Mouse (Mus musculus) lung, postnatal 0 days (tissue): Measurements from ENCODE around the gene Lefty1. TPM values are rescaled to one million over a fixed set of nuclear protein-coding genes. Genes with fewer than 3 reads are reported as not detected.

Experiments
- ATAC-seq: fragments of 200-750 bp; cut with Nextera tagmentation; 2 replicates; pipeline ENCODE4 v1.8.0; 2017; ENCODE audit warnings: moderate library complexity
- DNase-seq: peaks from one replicate; pipeline ENCODE4 v3.0.0-alpha.2; 2016; ENCODE audit warnings: low spot score
- H3K27ac ChIP-seq: fragments of 300-500 bp; sonication (generic); 2 replicates; pipeline ENCODE4 v1.5.1; 2014; ENCODE audit warnings: antibody characterized with exemption, mild to moderate bottlenecking, low read length, mixed read lengths
- H3K27me3 ChIP-seq: fragments of 300-500 bp; sonication (generic); replicated peaks from 2 replicates; pipeline ENCODE4 v1.6.1; 2014; ENCODE audit warnings: low read length, mixed read lengths; ENCODE audit not compliant: insufficient read depth
- H3K36me3 ChIP-seq: fragments of 300-500 bp; sonication (generic); 2 replicates; pipeline ENCODE4 v1.6.1; 2014; ENCODE audit warnings: low read length, mixed read lengths; ENCODE audit not compliant: insufficient read depth
- H3K4me1 ChIP-seq: fragments of 300-500 bp; sonication (generic); 2 replicates; pipeline ENCODE4 v1.6.1; 2014; ENCODE audit warnings: antibody characterized with exemption, low read depth, low read length, mixed read lengths; ENCODE audit not compliant: insufficient read depth
- H3K4me2 ChIP-seq: fragments of 300-500 bp; sonication (generic); replicated peaks from 2 replicates; pipeline ENCODE4 v1.6.1; 2014; ENCODE audit warnings: low read depth, mild to moderate bottlenecking, low read length, moderate library complexity, mixed read lengths
- H3K4me3 ChIP-seq: fragments of 300-500 bp; sonication (generic); 2 replicates; pipeline ENCODE4 v1.5.1; 2014; ENCODE audit warnings: low read depth, low read length
- H3K9ac ChIP-seq: fragments of 300-500 bp; sonication (generic); replicated peaks from 2 replicates; pipeline ENCODE4 v1.6.1; 2014; ENCODE audit warnings: low read depth, mild to moderate bottlenecking
- H3K9me3 ChIP-seq: fragments of 300-500 bp; sonication (generic); 2 replicates; pipeline ENCODE4 v1.6.1; 2016; ENCODE audit warnings: low read length, mixed read lengths
- CTCF ChIP-seq: IDR thresholded peaks from 2 replicates; pipeline ENCODE4 v1.5.1; 2016; ENCODE audit warnings: antibody characterized with exemption, mild to moderate bottlenecking
- EP300 ChIP-seq: IDR thresholded peaks from 2 replicates; pipeline ENCODE4 v1.6.1; 2016; ENCODE audit warnings: antibody characterized with exemption, mild to moderate bottlenecking, control low read depth
- WGBS: fragments of 180-500 bp; shearing (Covaris S2); extraction: QIAGEN DNeasy Blood & Tissue Kit; methylation state at CpG from one replicate; pipeline ENCODE4 v1.1.7; 2014; 5-methylcytosine and 5-hydroxymethylcytosine counted together
- polyA plus RNA-seq: library from polyadenylated mRNA; unstranded; fragments of >200 nt; fragmentation: Nextera tagmentation; extraction: Ambion mirVana; gene quantifications from 2 replicates; pipeline ENCODE4 v1.2.1, GENCODE M21; 2015

The Lefty1 gene
- polyA plus RNA-seq, 1 experiment from 2014 or later = 1.1 TPM

DNA sequence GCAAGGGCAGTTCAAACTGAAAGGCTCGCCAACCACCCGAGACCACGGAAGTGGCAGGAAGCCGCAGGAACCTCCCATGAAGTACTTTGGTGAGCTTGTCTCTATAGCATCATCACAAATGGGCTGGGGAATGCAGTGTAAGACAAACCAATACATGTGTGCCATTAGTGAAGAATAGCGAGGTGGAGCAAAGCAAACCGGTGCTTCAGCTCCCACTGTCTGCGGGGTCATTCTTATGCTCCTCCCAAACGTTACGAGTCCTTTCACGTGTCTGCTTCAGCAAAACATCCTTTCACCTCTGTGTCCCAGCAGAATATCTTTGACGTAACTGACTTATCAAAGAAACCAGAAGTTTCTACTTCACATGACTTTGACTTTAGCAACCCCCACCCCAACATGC is 18.4 kb upstream of the Lefty1 start:
- no peak for ATAC-seq

DNA sequence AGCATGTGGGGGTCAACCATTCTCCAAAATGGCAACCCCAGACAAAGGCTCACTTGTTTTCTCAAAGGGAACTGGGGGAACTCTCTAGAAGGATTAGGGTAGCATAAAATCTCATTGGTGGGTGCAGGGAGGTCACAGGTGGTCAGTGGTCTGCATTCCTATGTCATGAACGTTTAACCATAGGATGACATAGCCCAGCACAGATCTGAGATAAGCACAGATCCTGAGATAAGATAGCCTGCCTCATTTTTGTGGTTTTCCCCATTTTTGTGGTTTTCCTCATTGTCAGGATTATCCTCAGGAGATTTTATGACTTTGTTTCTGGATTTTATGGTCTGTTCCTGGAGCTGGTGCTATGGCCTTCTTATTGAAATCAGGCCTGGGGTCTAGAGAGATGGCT is 17.8 kb upstream of the Lefty1 start:
- Histone ChIP-seq H3K4me1 (no peaks in the 10 kb centered on the region), H3K4me3 (no peak overlapping the region), H3K36me3 (no peaks in the 10 kb centered on the region), H3K4me2 (no peak overlapping the region), H3K9ac (no peak overlapping the region), H3K9me3 (no peaks in the 10 kb centered on the region), H3K27ac (no peak overlapping the region), H3K27me3 (no peaks in the 10 kb centered on the region)
- DNase-seq = no peak
- 10% methylated on average over 1 of the region's 1 CpGs for WGBS
- TF ChIP-seq EP300 (no peak), CTCF (no peak)
- ATAC-seq = no peak

More for the DNA sequence above, 18.4 kb upstream of the Lefty1 start:
- Histone ChIP-seq H3K4me2 (no peak overlapping the region), H3K4me1 (no peaks in the 10 kb centered on the region), H3K9me3 (no peaks in the 10 kb centered on the region), H3K4me3 (no peak overlapping the region), H3K9ac (no peak overlapping the region), H3K27ac (no peak overlapping the region), H3K36me3 (no peaks in the 10 kb centered on the region), H3K27me3 (no peaks in the 10 kb centered on the region)
- DNase-seq = no peak
- 86% methylated on average over 11 of the region's 11 CpGs for WGBS
- no peak for TF ChIP-seq EP300
- no peak for TF ChIP-seq CTCF

DNA sequence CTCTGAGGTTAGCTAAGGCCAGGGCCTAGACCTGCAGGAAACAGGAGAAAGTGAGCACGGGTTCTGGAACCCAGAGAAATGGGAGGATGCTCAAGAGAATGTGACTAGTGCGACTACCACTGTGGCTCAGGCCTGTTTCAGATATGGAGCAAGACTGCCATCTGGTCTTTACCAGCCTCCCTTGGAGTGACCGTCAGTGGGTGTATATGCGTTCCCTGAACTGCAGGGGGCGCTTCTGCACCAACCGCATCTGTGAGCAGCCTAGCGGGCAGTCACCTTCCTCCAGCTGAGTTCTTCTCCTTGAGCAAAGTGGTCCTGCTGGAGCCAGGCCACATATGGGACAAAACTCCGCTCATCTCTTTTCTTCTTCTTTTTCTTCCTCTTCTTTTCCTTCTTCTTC is 15.1 kb upstream of the Lefty1 start:
- no peak overlapping the region for H3K9ac ChIP-seq
- peak; percentile 73 for TF ChIP-seq CTCF
- no peak for TF ChIP-seq EP300
- ATAC-seq (no peak), DNase-seq (peak; percentile 39)
- WGBS = 43% methylated on average over 8 of the region's 8 CpGs
- H3K4me3 ChIP-seq = no peak overlapping the region
- no peaks in the 10 kb centered on the region for H3K9me3 ChIP-seq
- no peaks in the 10 kb centered on the region for H3K4me1 ChIP-seq
- H3K27me3 ChIP-seq = no peaks in the 10 kb centered on the region
- H3K36me3 ChIP-seq = no peaks in the 10 kb centered on the region
- H3K27ac ChIP-seq = no peak overlapping the region
- no peak overlapping the region for H3K4me2 ChIP-seq

DNA sequence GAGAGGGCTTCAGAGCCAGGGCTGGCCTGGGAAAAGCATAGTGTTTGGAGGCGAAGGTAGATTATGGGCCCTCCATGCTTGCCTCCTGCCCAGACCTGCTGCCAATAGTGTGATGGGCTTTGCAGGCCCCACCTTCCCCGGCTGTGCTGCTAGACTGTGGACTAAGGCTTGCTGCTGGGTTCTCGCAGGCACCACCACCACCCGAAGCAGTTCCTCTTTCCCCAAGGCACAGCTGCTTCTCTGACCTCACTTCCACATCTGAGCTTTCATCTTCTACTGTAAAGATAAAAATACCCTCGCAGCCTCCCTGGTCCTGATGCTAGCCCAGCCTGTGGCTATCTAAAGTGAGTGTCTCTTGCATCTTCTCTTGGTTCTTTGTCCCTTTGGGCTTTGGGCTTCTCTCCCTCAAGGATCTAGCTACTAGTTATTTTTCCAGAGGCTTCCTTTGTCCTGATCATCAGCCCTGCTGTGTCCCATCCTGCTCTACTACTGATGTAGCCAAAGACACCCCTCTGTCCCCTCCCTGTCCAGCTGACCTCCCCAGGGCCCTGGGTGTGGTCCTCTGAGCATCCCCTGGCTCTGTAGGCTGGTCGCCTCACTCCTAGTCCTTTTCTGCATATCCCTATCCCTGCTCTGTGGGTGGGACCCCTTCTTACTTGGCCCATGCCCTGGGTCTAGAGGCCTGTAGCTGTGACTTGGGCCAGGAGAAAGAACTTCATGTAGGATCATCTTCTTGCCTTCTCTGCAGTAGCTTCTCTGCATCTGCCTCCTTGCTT is 12.4 kb upstream of the Lefty1 start:
- no peaks in the 10 kb centered on the region for H3K36me3 ChIP-seq
- no peak overlapping the region for H3K9ac ChIP-seq
- TF ChIP-seq CTCF = no peak
- no peak for TF ChIP-seq EP300
- no peaks in the 10 kb centered on the region for H3K27me3 ChIP-seq
- no peak overlapping the region for H3K4me3 ChIP-seq
- H3K9me3 ChIP-seq = no peaks in the 10 kb centered on the region
- no peak overlapping the region for H3K4me2 ChIP-seq
- DNase-seq = no peak
- 71% methylated on average over 6 of the region's 6 CpGs for WGBS
- H3K27ac ChIP-seq = no peak overlapping the region
- H3K4me1 ChIP-seq = no peaks in the 10 kb centered on the region
- no peak for ATAC-seq

DNA sequence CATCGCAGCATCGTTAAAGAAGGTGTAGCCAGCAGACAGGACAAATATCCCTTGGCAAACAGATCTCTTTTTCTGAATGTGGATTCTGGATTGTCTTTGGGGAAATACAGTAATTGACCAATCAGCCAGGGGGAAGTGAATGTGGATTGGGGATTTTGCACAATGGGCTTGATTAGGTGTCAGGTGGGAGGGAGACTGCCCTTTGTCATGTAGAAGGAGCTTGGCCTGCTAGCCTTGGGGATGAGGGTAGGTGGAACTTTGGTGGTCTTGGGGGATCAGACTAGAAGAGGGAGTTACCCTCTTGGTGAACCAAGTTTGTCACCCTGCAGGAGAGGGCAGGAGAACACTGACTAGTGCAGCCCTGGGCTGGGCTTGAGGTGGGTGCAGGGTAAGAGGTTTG is 10.1 kb upstream of the Lefty1 start:
- no peak overlapping the region for H3K9ac ChIP-seq
- H3K4me1 ChIP-seq = no peaks in the 10 kb centered on the region
- no peak overlapping the region for H3K4me2 ChIP-seq
- no peak for TF ChIP-seq EP300
- TF ChIP-seq CTCF = no peak
- 42% methylated on average over 2 of the region's 2 CpGs for WGBS
- H3K36me3 ChIP-seq = no peaks in the 10 kb centered on the region
- H3K27me3 ChIP-seq = no peaks in the 10 kb centered on the region
- no peaks in the 10 kb centered on the region for H3K9me3 ChIP-seq
- H3K27ac ChIP-seq = no peak overlapping the region
- no peak for DNase-seq
- ATAC-seq = no peak
- H3K4me3 ChIP-seq = no peak overlapping the region

DNA sequence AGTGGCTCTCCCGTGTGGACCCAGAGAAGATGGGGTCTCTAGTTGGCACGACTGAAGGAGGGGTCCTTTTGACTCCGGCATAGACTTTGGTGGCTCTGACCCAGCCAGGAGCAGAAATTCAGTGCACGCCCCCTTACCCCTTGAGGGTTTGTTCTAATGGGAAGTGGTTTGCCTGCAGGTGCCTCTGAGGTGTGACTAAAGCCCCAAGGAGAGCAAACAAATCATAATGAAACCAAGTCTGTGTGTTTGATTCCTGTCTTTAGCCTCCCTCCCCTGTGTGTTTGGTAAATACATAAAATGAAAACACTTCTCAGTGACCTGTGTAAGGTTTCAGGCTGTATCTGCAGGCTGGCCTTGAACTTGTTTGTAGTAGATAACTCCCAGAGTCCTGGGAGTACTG is 8.5 kb upstream of the Lefty1 start:
- DNase-seq (no peak), ATAC-seq (no peak)
- H3K27me3 ChIP-seq = no peaks in the 10 kb centered on the region
- no peaks in the 10 kb centered on the region for H3K9me3 ChIP-seq
- no peaks in the 10 kb centered on the region for H3K36me3 ChIP-seq
- no peak overlapping the region for H3K4me3 ChIP-seq
- 49% methylated on average over 4 of the region's 4 CpGs for WGBS
- no peak overlapping the region for H3K27ac ChIP-seq
- no peak overlapping the region for H3K4me2 ChIP-seq
- no peaks in the 10 kb centered on the region for H3K4me1 ChIP-seq
- H3K9ac ChIP-seq = no peak overlapping the region
- TF ChIP-seq CTCF = no peak
- no peak for TF ChIP-seq EP300
